Mouse (Mus musculus): ENCODE measurements around the gene Glis1.

- TF ChIP-seq CTCF (IDR thresholded peaks at IDR 0.05; ENCODE audit: borderline replicate concordance, insufficient read depth, low read depth, low read length) (no peak), POLR2A (IDR thresholded peaks at IDR 0.05; ENCODE audit: borderline replicate concordance, insufficient read depth, low read length) (no peak)
Observed at GRCm38 (mm10) chr4:107648959-107649485, 214.6 kb downstream of the Glis1 start.
